Mouse (Mus musculus): ENCODE measurements around the gene Brms1.

DNA sequence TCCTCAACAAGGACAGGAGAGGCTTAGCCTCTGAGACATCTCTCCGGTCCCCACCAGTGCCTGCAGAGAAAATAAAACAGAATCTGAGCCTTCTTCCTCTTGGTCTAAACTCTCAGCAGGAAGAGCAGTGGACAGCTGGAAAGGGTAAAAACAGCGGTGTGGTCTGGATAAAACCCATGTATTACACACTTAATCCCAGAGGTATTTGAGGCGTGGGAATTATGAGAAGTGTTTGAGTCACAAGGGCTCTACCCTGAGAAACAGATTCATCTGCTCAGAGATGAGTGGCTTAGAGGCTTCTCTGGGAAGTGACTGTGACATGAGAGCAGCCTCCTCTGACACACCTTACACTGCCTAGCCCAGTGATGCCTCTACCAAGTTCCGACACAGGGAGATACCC is 23.5 kb upstream of the Brms1 start:
- TF ChIP-seq EP300 (IDR thresholded peaks at IDR 0.05; ENCODE audit: insufficient read depth, low read depth, low read length) (no peak), CTCF (IDR thresholded peaks at IDR 0.05) (no peak), POLR2A (IDR thresholded peaks at IDR 0.05; ENCODE audit: insufficient read depth, low read depth, low read length) (no peak)

Measured in heart, adult 2 months (tissue).